Mouse (Mus musculus) adrenal gland, postnatal 4 days (tissue): ENCODE measurements around the gene Krtap4-1. TPM values are rescaled to one million over a fixed set of nuclear protein-coding genes. Genes with fewer than 3 reads are reported as not detected.
"Not testable (repeated sequence)": the region's sequence is repeated elsewhere in the genome, so short reads cannot be mapped to it uniquely, and the experiment has no call there.

Experiments used
- DNase-seq, 2 experiments: peaks; one replicate each; pipeline ENCODE4 v3.0.0; 2021 to 2022; ENCODE audit warnings: low spot score in 2 of 2, mixed read lengths in 2 of 2
- long read RNA-seq, 2 experiments: library from polyadenylated mRNA; stranded (forward); transcript quantifications; one replicate each; pipeline ENCODE4 v2.0.0; 2021
- total RNA-seq, 2 experiments: library from RNA; stranded (reverse); gene quantifications; 2 replicates each; pipeline ENCODE4 v1.2.3; 2021

Gene Krtap4-1
- not detected for total RNA-seq
- long read RNA-seq, experiment 1: 0 reads
- long read RNA-seq, experiment 2: 0 reads

DNA sequence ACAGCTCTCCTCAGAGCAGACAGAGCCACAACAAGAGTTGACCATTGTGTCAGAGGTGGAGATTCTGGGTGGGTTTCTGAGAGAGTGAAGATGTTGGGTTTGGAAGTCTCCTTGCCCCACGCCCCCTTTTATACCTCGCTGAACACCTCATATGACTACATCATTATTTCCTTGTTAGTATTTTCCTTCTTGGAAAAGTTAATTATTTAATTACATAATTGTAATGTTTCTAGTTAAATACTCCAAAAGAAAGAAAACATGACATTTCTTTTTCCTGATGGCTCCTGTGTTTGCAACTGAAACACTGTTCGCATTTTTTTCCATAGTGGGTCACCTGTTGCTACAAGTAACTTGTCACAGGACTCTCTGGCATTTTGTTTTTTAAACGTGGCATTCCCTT is at the start of gene Krtap4-1:
TSS of gene Krtap4-1 (minus strand) at position 101 of the 400 bp plus-strand sequence.
- DNase-seq: no peak

DNA sequence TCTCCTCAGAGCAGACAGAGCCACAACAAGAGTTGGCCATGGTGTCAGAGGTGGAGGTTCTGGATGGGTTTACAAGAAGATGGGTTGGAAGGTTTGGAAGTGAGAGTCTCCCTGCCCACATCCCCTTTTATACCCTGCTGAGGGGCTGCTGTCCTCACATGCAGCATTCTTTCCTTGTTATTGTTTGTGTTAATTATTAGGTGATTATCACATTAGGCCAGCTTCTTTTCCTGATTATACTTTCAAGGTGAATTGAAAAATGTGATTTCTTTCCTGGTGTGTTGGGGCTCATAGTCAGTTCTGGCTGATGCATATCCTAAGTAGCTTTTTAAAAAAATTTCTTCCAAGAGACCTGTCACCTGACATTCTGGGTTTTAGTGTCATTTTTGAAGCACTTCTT is 37.8 kb upstream of the Krtap4-1 start, which contains the start of gene Krtap4-6:
TSS of gene Krtap4-6 (minus strand) at position 101 of the 400 bp plus-strand sequence.
- DNase-seq: no peak

DNA sequence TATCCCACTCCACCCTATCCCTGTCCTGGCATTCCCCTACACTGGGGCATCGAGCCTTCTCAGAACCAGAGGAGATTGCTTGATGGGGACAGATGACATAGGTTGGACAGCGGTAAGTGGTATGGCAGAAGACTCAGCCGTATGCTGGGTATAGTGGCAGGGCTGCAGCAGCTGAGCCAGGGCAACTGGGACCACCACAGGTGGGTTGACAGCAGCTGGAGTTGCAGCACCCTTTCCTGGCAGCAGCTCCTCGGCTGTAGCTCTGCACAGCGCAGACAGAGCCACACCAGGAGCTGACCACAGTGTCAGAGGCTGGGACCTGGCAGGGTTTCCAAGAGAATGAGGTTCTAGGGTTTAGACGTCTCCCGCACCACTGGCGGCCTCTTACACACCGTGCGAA is 34.8 kb upstream of the Krtap4-1 start:
- DNase-seq: no peak

DNA sequence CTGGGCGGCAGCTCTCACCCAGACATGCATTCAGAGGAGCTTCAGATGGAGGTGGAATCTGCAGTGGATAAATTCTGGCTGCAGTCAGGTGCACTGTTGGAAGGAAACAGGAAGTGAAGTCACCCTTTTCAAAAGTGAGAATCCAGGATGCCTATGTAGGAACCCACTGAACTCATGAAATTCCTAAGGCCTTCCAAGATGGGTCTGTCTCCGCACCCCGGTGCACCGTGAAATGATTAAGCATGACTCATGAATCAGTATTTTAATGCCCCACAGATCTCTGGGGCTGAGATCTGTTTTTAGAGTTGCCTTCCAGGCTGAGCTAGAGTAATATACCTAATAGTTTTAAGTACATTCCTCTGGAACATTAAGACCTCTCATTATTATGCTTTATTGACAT is 31.2 kb upstream of the Krtap4-1 start:
- no peak for DNase-seq

DNA sequence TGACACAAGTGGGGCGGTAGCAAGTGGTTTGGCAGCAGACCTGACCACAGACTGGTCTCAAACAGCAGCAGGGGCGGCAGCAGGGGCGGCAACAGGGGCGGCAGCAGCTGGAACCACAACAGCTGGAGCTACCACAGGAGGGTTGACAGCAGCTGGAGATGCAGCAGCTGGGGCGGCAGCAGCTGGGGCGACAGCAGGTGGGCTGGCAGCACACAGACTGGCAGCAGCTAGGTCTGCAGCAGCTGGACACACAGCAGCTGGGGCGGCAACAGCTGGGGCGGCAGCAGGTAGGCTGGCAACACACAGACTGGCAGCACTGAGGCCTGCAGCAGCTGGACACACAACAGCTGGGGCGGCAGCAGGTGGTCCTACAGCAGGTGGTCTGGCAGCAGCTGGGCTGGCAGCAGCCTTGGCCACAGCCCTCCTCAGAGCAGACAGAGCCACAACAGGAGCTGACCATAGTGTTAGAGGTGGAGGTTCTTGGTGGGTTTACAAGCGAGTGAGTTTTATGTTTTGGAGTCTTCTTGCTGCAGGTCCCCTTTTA is 30.5 kb upstream of the Krtap4-1 start, which contains the start of gene Gm11563:
TSS of gene Gm11563 (minus strand) at position 494 of the 544 bp plus-strand sequence.
- not testable (repeated sequence) for DNase-seq

DNA sequence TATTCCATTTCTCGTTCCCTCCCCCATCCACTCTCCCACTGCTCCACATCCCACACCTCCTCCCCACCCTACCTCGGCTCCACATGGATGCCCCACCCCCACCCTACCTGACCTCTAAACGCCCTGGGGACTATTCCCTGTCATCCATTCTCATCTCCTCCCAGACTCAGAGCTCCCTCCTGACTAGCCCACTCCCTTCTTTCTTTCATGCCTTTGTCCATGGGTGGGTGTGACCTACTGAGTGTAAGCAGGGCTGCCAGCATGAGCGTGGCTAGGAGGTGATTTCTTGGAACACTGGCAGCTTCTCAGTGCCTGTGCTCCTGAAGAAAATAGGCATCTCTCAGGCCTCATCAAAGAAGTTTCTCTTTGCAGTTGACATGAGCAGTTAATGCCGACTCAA is 29.0 kb upstream of the Krtap4-1 start:
- DNase-seq: no peak

DNA sequence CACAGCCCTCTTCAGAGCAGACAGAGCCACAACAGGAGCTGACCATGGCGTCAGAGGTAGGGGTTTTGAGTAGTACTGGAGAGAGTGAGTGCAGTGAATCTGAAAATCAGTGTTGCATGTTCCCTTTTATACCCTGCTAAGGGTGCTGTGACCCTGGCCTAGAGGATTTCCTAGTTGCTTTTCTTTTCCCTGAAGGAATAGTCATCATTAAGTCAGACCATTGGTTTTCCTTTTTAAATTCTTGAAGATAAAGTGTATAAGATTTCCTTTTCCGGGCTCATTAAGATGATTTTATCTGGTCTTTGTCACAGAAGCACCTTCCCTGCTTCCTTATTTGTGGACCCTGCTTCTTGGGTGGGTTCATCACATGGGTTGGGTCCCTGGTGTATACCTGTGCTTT is 22.1 kb upstream of the Krtap4-1 start, which contains the start of gene Gm11555:
TSS of gene Gm11555 (minus strand) at position 101 of the 400 bp plus-strand sequence.
- no peak for DNase-seq

DNA sequence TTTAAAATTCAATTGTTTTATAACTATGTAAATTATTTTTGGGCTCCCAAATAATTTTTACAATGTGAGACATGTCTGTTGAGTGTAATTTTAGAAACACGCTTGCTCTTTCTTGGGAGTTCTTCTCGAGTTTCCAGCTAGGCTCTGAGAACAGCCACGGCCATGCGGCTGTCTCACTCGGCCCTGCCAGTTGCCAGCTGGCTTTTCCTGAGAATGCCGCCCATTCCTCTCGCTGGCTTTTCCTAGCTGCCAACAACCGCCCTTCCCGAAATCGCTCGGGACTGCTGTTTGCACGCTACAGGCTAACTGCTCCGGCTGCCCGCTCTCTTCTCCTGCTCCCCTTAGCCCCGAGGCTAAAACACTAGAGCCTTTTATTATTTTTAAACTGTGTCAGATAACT is 18.4 kb upstream of the Krtap4-1 start:
- no peak for DNase-seq

DNA sequence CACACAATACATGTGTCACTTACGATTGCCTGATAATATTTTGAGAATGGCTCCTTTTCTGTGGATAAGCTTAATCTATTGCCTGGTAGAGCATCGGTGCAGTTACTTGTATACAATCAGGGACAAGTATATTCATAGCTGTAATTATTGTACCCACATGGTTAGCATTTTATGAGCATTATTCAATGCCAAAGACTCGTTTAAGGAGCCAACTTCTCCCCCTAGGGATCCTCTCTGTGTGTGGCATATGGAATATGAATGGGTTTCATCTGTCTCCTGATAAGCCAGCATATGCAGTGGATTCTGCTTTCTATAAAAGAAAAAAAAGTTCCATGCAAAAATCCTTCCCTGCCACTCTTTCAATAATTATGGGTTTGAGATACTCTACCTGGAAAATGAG is 16.3 kb upstream of the Krtap4-1 start:
- DNase-seq: no peak

DNA sequence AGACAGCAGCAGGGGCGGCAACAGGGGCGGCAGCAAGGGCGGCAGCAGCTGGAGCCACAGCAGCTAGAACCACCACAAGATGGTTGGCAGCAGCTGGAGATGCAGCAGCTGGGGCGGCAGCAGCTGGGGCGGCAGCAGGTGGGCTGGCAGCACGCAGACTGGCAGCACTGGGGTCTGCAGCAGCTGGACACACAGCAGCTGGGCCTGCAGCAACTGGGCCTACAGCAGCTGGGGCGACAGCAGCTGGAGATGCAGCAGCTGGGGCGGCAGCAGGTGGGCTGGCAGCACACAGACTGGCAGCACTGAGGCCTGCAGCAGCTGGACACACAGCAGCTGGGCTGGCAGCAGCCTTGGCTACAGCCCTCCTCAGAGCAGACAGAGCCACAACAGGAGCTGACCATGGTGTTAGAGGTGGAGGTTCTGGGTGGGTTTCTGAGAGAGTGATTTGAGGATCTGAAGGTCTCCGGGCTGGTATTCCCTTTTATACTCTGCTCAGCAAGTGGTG is 15.6 kb upstream of the Krtap4-1 start, which contains the start of gene Krtap4-7:
TSS of gene Krtap4-7 (minus strand) at position 455 of the 505 bp plus-strand sequence.
- not testable (repeated sequence) for DNase-seq

DNA sequence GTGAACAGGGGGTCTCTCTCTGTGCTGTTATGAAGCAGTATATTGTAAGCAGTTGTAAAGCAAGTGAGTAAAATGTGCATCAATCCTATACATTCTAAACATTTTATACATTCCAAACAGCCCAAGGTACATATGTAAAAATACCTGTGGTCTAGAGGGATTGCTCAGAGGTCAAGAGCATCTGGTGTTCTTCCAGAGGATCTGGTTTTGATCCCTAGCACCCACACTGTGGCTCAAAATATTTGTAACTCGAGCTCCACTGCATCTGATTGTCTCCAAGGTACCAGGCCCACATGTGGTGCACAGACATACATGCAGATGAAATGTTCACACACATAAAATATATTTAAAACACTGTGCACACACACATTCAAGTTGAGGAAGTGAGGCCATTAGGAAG is 12.9 kb upstream of the Krtap4-1 start:
- no peak for DNase-seq

DNA sequence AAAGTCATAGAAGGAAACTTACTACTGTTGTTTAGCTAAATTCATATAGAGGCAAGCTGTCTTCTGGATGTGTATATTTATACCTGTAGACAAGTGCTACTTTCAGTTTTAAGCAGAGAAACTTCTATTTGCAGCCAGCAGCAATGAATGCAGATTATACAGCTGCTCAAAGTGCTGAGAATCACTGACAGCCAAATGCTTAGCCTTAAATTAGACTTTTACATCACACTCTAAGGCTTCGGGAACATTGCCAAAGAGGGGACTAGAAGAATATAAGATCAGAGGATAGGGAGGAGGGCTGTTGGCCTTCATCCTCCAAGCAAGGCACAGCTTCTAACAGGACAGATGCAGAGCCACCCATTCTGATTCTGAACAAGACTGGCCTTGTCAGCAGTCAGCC is 9.0 kb upstream of the Krtap4-1 start:
- DNase-seq: no peak

DNA sequence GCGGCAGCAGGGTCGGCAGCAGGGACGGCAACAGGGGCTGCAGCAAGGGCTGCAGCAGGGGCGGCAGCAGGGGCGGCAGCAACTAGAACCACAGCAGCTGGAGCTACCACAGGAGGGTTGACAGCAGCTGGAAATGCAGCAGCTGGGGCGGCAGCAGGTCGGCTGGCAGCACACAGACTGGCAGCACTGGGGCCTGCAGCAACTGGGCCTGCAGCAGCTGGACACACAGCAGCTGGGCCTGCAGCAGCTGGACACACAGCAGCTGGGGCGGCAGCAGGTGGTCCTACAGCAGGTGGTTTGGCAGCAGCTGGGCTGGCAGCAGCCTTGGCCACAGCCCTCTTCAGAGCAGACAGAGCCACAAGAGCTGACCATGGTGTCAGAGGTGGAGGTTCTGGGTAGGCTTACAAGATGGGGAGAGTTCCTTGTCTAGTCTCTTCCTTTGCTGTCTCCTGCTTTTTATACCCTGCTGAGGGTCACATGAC is 6.7 kb upstream of the Krtap4-1 start, which contains the start of gene Krtap4-2:
TSS of gene Krtap4-2 (minus strand) at position 432 of the 482 bp plus-strand sequence.
- no peak for DNase-seq

DNA sequence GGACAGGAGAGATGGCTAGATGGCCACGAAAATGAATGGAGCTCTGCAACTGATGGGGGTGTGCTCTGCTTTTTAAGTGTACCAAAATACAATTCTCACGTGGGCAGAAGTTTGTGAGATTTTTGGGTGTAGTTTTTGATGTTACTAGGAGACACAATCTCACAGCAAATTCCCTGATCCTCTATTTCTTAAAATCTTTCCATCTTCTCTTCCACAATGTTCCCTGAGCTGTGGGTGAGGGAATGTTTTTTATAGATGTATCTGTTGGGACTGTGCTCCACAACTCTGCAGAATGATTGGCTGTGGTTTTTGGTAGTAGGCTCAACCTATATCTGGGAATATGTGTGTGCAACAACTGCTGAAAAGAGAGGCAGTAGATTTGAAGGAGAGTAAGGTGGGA is 5.3 kb upstream of the Krtap4-1 start:
- DNase-seq: no peak

DNA sequence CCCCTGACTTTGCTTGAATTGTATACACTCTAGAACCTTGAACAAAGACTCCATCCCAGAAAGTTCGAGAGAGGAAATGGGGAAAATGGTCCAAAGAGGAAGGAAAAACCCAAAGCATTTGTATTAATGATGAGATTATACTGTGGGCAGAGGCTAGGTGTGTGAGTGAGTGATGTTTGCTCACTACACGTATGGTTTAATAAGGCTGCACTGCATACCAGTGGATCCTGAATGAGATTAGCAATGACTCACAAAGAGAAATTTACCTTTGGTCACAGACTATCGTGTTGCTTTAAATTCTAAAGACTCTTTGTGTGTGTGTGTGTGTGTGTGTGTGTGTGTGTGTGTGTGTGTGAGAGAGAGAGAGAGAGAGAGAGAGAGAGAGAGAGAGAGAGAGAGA is 2.9 kb upstream of the Krtap4-1 start:
- DNase-seq: no peak

DNA sequence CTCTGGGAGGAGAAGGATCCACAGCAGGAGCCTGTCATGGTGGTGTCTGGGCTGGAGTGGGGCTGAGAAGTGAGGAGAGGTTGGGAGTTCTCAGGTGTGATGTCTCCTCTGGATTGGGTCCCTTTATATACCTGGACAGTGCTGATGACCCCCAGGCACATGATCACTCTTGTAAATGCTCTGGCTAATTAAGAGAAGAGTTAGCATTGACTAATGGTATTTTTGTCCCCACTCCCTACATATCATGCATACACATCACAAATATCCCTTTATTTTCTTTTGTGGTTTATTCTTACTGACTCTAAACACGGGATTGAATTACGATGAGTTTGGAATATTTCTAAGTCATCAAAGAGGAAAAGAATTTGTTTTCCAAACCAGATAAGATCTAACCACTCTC is 7.7 kb downstream of the Krtap4-1 start, which contains the start of gene Gm11562:
TSS of gene Gm11562 (minus strand) at position 101 of the 400 bp plus-strand sequence.
- no peak for DNase-seq

DNA sequence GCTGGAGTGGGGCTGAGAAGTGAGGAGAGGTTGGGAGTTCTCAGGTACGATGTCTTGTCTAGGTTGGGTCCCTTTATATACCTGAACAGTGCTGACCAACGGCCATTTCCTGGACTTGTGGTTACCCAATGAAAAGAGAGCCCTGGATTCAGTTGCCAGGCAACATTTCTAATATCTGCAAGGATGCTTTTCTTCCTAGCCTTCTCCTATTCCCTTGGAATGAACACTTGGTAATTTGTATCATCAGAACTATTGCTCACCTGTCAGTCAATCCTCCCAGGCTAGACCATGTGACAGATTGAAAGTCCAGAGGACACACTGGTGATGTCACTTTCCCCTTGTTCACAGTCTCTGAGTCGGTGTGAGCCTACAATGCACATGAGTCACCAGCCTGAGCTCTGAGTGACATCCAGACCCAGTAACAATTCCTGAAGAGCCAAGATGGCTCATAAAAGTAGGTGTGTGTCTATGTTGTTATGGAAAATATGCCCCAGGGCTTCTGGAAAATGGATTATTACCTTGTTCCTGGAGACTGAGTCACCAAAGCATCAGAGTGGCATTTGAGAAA is 13.2 kb downstream of the Krtap4-1 start, which contains the start of gene Krtap2-4:
TSS of gene Krtap2-4 (minus strand) at position 51 of the 568 bp plus-strand sequence.
- DNase-seq: no peak

DNA sequence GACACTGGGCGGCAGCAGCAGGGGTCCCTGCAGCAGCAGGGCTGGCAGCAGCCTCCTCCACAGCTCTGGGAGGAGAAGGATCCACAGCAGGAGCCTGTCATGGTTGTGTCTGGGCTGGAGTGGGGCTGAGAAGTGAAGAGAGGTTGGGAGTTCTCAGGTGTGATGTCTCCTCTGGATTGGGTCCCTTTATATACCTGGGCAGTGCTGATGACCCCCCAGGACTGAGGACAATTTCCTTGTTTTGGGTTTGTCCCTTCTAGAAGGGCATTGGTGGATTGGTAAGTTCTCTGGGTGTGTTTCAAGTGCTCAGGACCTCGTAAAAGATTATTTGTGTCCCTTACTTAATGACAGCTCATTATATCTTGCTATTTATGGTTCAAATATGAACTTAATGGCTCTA is 17.9 kb downstream of the Krtap4-1 start, which contains the start of gene Gm11937:
TSS of gene Gm11937 (minus strand) at position 101 of the 400 bp plus-strand sequence.
- DNase-seq: not testable (repeated sequence)

DNA sequence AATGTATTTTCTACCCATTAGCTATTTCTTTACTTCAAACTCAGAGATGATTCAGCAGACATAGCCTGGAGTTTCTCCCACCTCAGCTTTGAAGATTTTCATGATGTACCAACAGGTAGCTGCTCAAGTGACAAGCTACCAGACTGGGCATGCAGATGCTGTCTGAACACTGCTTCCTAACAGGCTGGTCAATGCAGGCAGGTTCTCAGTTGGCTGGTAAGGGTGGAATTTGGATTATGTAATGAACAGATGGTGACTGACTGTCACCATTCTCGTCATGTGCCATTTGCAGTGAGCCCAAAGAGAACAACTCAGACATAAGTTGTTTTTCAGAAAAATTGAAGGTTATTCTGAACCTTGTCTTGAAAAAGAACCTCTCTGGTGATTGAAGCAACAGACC is 18.9 kb downstream of the Krtap4-1 start:
- no peak for DNase-seq

DNA sequence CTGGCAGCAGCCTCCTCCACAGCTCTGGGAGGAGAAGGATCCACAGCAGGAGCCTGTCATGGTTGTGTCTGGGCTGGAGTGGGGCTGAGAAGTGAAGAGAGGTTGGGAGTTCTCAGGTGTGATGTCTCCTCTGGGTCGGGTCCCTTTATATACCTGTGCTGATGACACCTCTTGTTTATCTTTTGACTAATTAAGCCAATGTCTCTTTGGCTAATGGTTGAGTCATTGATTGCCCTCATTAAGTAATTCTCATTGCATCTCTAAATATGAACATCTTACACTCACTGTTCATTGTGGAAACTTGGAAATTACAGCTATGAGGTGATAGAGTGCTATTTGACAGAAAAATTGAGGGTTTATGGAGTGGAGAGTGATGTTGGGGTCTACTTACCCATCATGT is 24.8 kb downstream of the Krtap4-1 start, which contains the start of gene Gm11938:
TSS of gene Gm11938 (minus strand) at position 101 of the 400 bp plus-strand sequence.
- DNase-seq: not testable (repeated sequence)

DNA sequence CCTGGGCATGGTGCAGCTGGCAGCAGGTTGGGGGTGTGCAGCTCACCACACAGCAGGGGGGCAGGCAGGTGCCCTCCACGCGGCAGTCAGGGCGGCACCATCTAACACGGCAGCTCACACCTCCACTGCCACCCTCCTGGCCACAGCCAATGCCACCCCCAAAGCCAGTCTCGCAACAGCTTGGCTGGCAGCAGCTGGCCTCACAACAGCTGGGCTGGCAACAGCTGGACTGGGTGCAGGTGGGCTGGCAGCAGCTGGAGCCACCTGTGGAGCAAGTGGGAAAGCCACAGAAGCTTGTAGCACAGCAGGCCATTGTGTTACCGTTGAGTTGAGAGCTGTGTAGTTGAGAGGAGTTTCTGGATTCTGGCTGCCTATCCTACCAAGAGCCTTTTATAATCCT is 30.3 kb downstream of the Krtap4-1 start, which contains the start of gene Krtap9-3:
TSS of gene Krtap9-3 (minus strand) at position 364 of the 400 bp plus-strand sequence.
- not testable (repeated sequence) for DNase-seq

DNA sequence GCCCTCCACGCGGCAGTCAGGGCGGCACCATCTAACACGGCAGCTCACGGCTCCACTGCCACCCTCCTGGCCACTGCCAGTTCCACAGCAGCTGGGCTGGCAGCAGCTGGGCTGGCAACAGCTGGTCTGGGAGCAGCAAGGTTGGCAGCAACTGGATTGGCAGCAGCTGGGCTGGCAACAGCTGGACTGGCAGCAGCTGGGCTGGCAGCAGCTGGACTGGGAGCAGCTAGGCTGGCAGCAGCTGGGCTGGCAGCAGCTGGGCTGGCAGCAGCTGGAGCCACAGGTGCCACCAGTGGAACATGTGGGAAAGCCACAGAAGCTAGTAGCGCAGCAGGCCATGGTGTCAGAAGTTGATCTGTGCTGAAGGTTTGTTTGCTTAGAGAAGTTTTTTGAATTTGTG is 37.1 kb downstream of the Krtap4-1 start, which contains the start of gene Krtap1-3:
TSS of gene Krtap1-3 (minus strand) at position 359 of the 400 bp plus-strand sequence.
- no peak for DNase-seq
